Mouse (Mus musculus) gastrocnemius, postnatal 4 days (tissue): ENCODE results near the gene Vti1b. TPM values are rescaled to one million over a fixed set of nuclear protein-coding genes. Genes with fewer than 3 reads are reported as not detected.

Source experiments
- DNase-seq, 2 experiments: peaks; one replicate each; pipeline ENCODE4 v3.0.0; 2021 to 2022; ENCODE audit warnings: low spot score in 2 of 2, mixed read lengths in 2 of 2
- total RNA-seq, 2 experiments: library from RNA; stranded (reverse); gene quantifications; 2 replicates each; pipeline ENCODE4 v1.2.3; 2021

Gene Vti1b
- total RNA-seq, 2 experiments from 2014 or later = 49.1 to 54.9 TPM

GRCm38 (mm10) chr12:79139417-79139816 lies 33.0 kb downstream of the Vti1b start:
- DNase-seq = no peak

DNA sequence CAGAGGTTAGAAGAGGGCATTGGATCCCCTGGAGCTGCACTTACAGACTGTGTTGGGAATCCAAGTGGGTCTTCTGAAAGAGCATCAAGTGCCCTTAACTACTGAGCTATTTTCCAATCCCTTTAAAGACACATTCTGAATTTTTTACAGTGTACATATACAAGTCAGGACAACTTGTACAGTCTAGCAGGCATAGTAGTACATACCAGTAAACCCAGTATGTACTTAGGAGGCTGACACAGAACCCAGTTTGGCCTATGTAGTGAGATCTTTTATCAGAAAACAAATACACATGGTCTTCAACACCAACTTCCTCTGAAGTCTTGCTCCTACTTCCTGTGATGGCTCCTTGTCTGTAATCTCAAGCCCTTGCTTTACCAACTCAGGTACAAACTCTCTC lies 33.5 kb downstream of the Vti1b start:
- no peak for DNase-seq

GRCm38 (mm10) chr12:79136949-79137348 lies 35.5 kb downstream of the Vti1b start:
- no peak for DNase-seq

GRCm38 (mm10) chr12:79135105-79135504 lies 37.4 kb downstream of the Vti1b start:
- DNase-seq = no peak

DNA sequence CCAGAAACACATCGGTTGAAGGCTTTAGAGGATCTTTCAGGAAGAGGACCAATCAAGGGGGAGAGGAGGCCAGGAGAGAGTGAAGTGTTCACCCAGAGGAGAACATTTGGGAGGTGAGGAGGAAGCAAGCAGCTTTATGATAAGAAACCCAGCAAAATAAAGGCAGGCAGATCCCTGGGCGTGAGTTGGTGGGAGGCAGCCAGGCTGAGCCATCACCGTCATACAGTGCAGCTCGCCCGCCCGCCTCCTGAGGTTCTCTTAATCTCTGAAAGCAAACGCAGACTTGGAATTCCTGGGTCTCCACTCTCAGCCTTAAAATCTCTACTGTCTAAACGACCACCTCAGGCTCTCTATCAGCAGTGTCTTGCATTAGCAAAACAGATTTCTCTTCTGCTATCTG lies 37.8 kb downstream of the Vti1b start:
- no peak for DNase-seq

- DNase-seq = no peak
These were observed 40.6 kb downstream of the Vti1b start for GRCm38 (mm10) chr12:79131706-79132460.

GRCm38 (mm10) chr12:79131178-79131675 lies 41.2 kb downstream of the Vti1b start:
- DNase-seq = no peak

- DNase-seq = peak in 1 of 2 experiments; percentile 34
These were observed 41.9 kb downstream of the Vti1b start, which contains the start of gene Arg2 for GRCm38 (mm10) chr12:79130299-79131177. Gene Arg2 (plus strand): TSS chr12:79130777.

GRCm38 (mm10) chr12:79122820-79123219 lies 49.6 kb downstream of the Vti1b start:
- DNase-seq = no peak

GRCm38 (mm10) chr12:79118991-79119390 lies 53.5 kb downstream of the Vti1b start:
- no peak for DNase-seq

Other genes with a start within 250 kb of the Vti1b start
- 1 to 10 TPM; 7.7 to 8.0 TPM for gene Tmem229b, start 165.0 kb downstream of the Vti1b start, total RNA-seq
- gene Plekhh1, start 143.5 kb downstream of the Vti1b start, total RNA-seq = 1 to 10 TPM; 2.2 to 2.6 TPM
- gene Pigh, start 83.0 kb downstream of the Vti1b start, total RNA-seq = 1 to 10 TPM; 4.6 to 5.0 TPM
- gene Arg2, start 41.9 kb downstream of the Vti1b start, total RNA-seq = under 1 TPM in 1 of 2 experiments, not detected in 1; 0.18 TPM
- 1 to 10 TPM; 7.2 to 8.4 TPM for gene Rdh11, start 19.6 kb upstream of the Vti1b start, total RNA-seq
- gene Rdh12, start 36.2 kb upstream of the Vti1b start, total RNA-seq = under 1 TPM; 0.21 to 0.54 TPM
- gene Zfyve26, start 123.6 kb upstream of the Vti1b start, total RNA-seq = 10 to 100 TPM; 27.7 to 29.0 TPM
- gene Rad51b, start 124.6 kb upstream of the Vti1b start, total RNA-seq = 1 to 10 TPM; 2.2 to 2.3 TPM